Mouse (Mus musculus): ENCODE measurements around the gene Olfr888.

The Olfr888 gene

GRCm38 (mm10) chr9:38107828-38108227 is at the start of gene Olfr888:
Gene Olfr888 (plus strand): TSS chr9:38108128.
- DNase-seq (ENCODE audit: low read depth): no peak

- no peak for DNase-seq (ENCODE audit: low read depth)
Observed at GRCm38 (mm10) chr9:38061022-38061421, 46.9 kb upstream of the Olfr888 start, which contains the start of gene Olfr885. Gene Olfr885 (plus strand): TSS chr9:38061322.

DNA sequence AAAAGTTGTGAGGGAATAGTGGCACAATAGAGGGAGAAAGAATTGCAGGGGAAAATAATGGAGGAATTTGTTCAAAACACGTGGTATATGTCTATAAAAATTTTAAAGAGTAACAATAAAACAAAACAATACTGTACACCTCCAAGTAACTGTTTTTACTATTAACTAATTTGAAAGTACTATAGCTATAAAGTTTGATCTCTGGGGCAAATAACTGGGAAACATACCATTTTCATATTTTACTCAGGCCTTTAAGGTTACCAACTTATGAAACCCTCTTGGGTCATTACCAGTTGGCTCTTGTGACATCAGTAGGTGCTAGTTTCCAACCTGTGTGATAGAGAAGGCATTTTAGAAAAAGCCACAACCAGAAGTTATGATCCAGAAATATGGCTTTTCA is 24.2 kb upstream of the Olfr888 start, which contains the start of gene Olfr887:
Gene Olfr887, plus strand, starts transcription at position 301 of the 400 bp plus-strand sequence.
- DNase-seq (ENCODE audit: low read depth): no peak

DNA sequence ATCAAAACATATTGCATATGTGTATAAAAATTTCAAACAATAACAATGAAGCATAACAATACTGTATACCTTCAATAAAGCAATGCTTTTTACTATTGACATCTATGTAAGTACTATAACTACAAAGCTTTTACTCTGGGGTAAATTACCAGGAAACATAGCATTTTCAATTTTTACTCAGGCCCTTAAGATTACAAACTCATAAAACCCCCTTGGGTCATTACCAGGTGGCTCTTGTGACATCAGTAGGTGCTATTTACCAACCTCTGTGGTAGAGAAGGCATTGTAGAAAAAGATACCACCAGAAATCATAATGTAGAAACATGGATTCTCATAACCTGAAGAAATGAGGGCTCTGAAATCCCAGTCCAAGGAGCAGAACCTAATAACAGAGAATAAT is 7.0 kb downstream of the Olfr888 start, which contains the start of gene Olfr889:
Gene Olfr889, plus strand, starts transcription at position 301 of the 400 bp plus-strand sequence.
- DNase-seq (ENCODE audit: low read depth): no peak

DNA sequence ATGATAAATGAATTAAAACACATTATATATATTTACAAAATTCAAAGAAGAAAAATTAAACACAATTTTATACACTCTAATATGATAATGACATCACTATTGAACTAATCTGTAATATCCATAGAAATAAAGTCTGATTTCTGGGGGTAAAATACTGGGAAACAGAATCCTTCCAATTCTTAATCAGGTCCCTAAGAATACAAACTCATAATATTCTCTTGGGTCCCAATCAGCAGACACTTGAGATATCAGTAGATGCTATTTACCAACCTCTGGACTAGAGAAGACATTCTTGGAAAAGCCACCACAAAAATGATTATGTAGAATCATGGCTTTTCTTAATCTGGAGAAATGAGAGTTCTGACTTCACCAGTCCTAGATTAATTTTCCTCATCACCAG is 34.3 kb downstream of the Olfr888 start, which contains the start of gene Olfr890:
Gene Olfr890, plus strand, starts transcription at position 301 of the 400 bp plus-strand sequence.
- no peak for DNase-seq (ENCODE audit: low read depth)

All from NIH3T3 (cell line).